Mouse (Mus musculus): ENCODE measurements around the gene Trmt112.

- TF ChIP-seq POLR2A (IDR thresholded peaks at IDR 0.05; ENCODE audit: low read depth, low read length) (no peak), CTCF (conservative IDR thresholded peaks at IDR 0.05; ENCODE audit: insufficient read depth, insufficient read length, low read depth, low read length) (no peak)
Measured at GRCm38 (mm10) chr19:6872701-6873100, 36.8 kb upstream of the Trmt112 start.

Data from kidney, adult 2 months (tissue).